Mouse (Mus musculus) liver, embryonic 14.5 days (tissue): ENCODE data around the gene D6Ertd527e. TPM values are rescaled to one million over a fixed set of nuclear protein-coding genes. Genes with fewer than 3 reads are reported as not detected.

ENCODE experiments used
- ATAC-seq: fragments of 200-750 bp; cut with Nextera tagmentation; 2 replicates; pipeline ENCODE4 v1.8.0; 2017; ENCODE audit warnings: moderate number of reproducible peaks, mild to moderate bottlenecking, moderate library complexity; ENCODE audit not compliant: insufficient read depth
- DNase-seq, 3 experiments: peaks; one replicate each; pipeline ENCODE4 v3.0.0-alpha.2; 2012 to 2013; ENCODE audit warnings: low read depth in 3 of 3, low spot score in 3 of 3
- H3K27ac ChIP-seq: fragments of 300-500 bp; sonication (generic); 2 replicates; pipeline ENCODE4 v1.5.1; 2014; ENCODE audit warnings: moderate library complexity, mild to moderate bottlenecking, control low read depth, inconsistent platforms
- H3K27me3 ChIP-seq: fragments of 300-500 bp; sonication (generic); 2 replicates; pipeline ENCODE4 v1.6.1; 2014; ENCODE audit warnings: mild to moderate bottlenecking, low read length, moderate library complexity; ENCODE audit not compliant: control insufficient read depth, insufficient read depth
- H3K36me3 ChIP-seq: fragments of 300-500 bp; sonication (generic); replicated peaks from 2 replicates; pipeline ENCODE4 v1.6.1; 2014; ENCODE audit warnings: low read depth; ENCODE audit not compliant: control insufficient read depth, insufficient read depth
- H3K4me1 ChIP-seq, 2 experiments: fragments of 200-500 bp in 1 of 2; fragments of 300-500 bp in 1 of 2; sonication (generic) in 1 of 2; replicated peaks; 2 replicates each; pipeline ENCODE4 v1.6.1; 2012 to 2014; ENCODE audit warnings: antibody characterized with exemption in 1 of 2, inconsistent platforms in 1 of 2, low read length in 1 of 2; ENCODE audit not compliant: control insufficient read depth in 2 of 2, insufficient read depth in 2 of 2
- H3K4me2 ChIP-seq: fragments of 300-500 bp; sonication (generic); 2 replicates; pipeline ENCODE4 v1.6.1; 2014; ENCODE audit warnings: low read depth, mild to moderate bottlenecking, control low read depth, moderate library complexity
- H3K4me3 ChIP-seq, 2 experiments: fragments of 200-500 bp in 1 of 2; fragments of 300-500 bp in 1 of 2; sonication (generic) in 1 of 2; 2 replicates each; pipeline ENCODE4 v1.5.1; 2012 to 2014; ENCODE audit warnings: low read depth in 2 of 2, low read length in 2 of 2, mild to moderate bottlenecking in 2 of 2, control low read depth in 1 of 2, inconsistent platforms in 1 of 2, moderate library complexity in 1 of 2; ENCODE audit not compliant: insufficient read depth in 1 of 2
- H3K9ac ChIP-seq: fragments of 300-500 bp; sonication (generic); replicated peaks from 2 replicates; pipeline ENCODE4 v1.6.1; 2014; ENCODE audit warnings: mild to moderate bottlenecking, control low read depth, moderate library complexity
- H3K9me3 ChIP-seq: fragments of 300-500 bp; sonication (generic); 2 replicates; pipeline ENCODE4 v1.6.1; 2016; ENCODE audit warnings: low read length, mixed read lengths; ENCODE audit not compliant: control insufficient read depth
- CTCF ChIP-seq: IDR thresholded peaks from 2 replicates; pipeline ENCODE4 v1.5.1; 2016; ENCODE audit warnings: antibody characterized with exemption, low read depth, control low read depth
- EP300 ChIP-seq: IDR thresholded peaks from 2 replicates; pipeline ENCODE4 v1.6.1; 2016; ENCODE audit warnings: antibody characterized with exemption, low read depth
- WGBS: fragments of 180-500 bp; shearing (Covaris S2); extraction: QIAGEN DNeasy Blood & Tissue Kit; methylation state at CpG from one replicate; pipeline ENCODE4 v1.1.7; 2014; ENCODE audit not compliant: insufficient replicate concordance; 5-methylcytosine and 5-hydroxymethylcytosine counted together
- polyA plus RNA-seq, 2 experiments: library from polyadenylated mRNA; depleted of rRNA in 1 of 2; stranded (reverse) in 1 of 2; unstranded in 1 of 2; fragments of >200 nt; fragmentation: Nextera tagmentation in 1 of 2; extraction: Ambion mirVana in 1 of 2; gene quantifications; 2 replicates each; pipeline versions ENCODE4 v1.2.1 to v1.2.3; 2012 to 2014

The D6Ertd527e gene
- polyA plus RNA-seq, 2 experiments = 0.01 TPM; not detected in 1

- Histone ChIP-seq H3K36me3 (no peaks in the 10 kb centered on the region), H3K9ac (no peak overlapping the region), H3K4me3 (no peak overlapping the region), H3K9me3 (no peaks in the 10 kb centered on the region), H3K4me2 (no peak overlapping the region), H3K27me3 (no peaks in the 10 kb centered on the region), H3K4me1 (peaks cover 0 to 8% of the 10 kb centered on the region in 2 experiments; a peak in 2 of 4 replicates), H3K27ac (no peak overlapping the region)
- TF ChIP-seq CTCF = no peak
- no peak for TF ChIP-seq EP300
- DNase-seq (no peak), ATAC-seq (no peak)
- 61% methylated on average over 4 of the region's 4 CpGs for WGBS
Measured at GRCm38 (mm10) chr6:87123973-87124372, 19.4 kb downstream of the D6Ertd527e start.

- 55% methylated on average over 8 of the region's 8 CpGs for WGBS
- no peak overlapping the region for H3K4me2 ChIP-seq
- no peaks in the 10 kb centered on the region for H3K9me3 ChIP-seq
- DNase-seq (no peak), ATAC-seq (no peak)
- H3K36me3 ChIP-seq = no peaks in the 10 kb centered on the region
- H3K4me3 ChIP-seq = no peak overlapping the region
- H3K9ac ChIP-seq = no peak overlapping the region
- no peaks in the 10 kb centered on the region for H3K27me3 ChIP-seq
- H3K27ac ChIP-seq = no peak overlapping the region
- TF ChIP-seq CTCF = no peak
- TF ChIP-seq EP300 = no peak
- H3K4me1 ChIP-seq = peaks cover 0 to 8% of the 10 kb centered on the region in 2 experiments; a peak in 2 of 4 replicates
Measured at GRCm38 (mm10) chr6:87127049-87127753, 22.7 kb downstream of the D6Ertd527e start.

GRCm38 (mm10) chr6:87129861-87130260, 25.3 kb downstream of the D6Ertd527e start:
- no peak for TF ChIP-seq EP300
- ATAC-seq (no peak), DNase-seq (no peak)
- no peak overlapping the region for H3K4me3 ChIP-seq
- no peak overlapping the region for H3K4me2 ChIP-seq
- peaks cover 0 to 8% of the 10 kb centered on the region in 2 experiments; a peak in 1 of 4 replicates for H3K4me1 ChIP-seq
- WGBS = 73% methylated on average over 8 of the region's 8 CpGs
- H3K27ac ChIP-seq = no peak overlapping the region
- H3K27me3 ChIP-seq = no peaks in the 10 kb centered on the region
- H3K9ac ChIP-seq = no peak overlapping the region
- H3K36me3 ChIP-seq = no peaks in the 10 kb centered on the region
- no peaks in the 10 kb centered on the region for H3K9me3 ChIP-seq

- ATAC-seq (no peak), DNase-seq (no peak)
Measured at GRCm38 (mm10) chr6:87130628-87131027, 26.1 kb downstream of the D6Ertd527e start.

GRCm38 (mm10) chr6:87131078-87131477, 26.5 kb downstream of the D6Ertd527e start:
- Histone ChIP-seq H3K4me2 (no peak overlapping the region), H3K36me3 (no peaks in the 10 kb centered on the region), H3K9ac (no peak overlapping the region), H3K4me1 (peaks cover 0 to 8% of the 10 kb centered on the region in 2 experiments; a peak in 1 of 4 replicates), H3K27ac (no peak overlapping the region), H3K9me3 (no peaks in the 10 kb centered on the region), H3K27me3 (no peaks in the 10 kb centered on the region), H3K4me3 (no peak overlapping the region)
- TF ChIP-seq EP300 (no peak), CTCF (peak; percentile 44)
- DNase-seq (no peak), ATAC-seq (no peak)
- 37% methylated on average over 1 of the region's 1 CpGs for WGBS

More at GRCm38 (mm10) chr6:87130628-87131027, 26.1 kb downstream of the D6Ertd527e start:
- Histone ChIP-seq H3K9me3 (no peaks in the 10 kb centered on the region), H3K9ac (no peak overlapping the region), H3K4me1 (peaks cover 0 to 8% of the 10 kb centered on the region in 2 experiments; a peak in 1 of 4 replicates), H3K27me3 (no peaks in the 10 kb centered on the region), H3K27ac (no peak overlapping the region), H3K4me2 (no peak overlapping the region), H3K4me3 (no peak overlapping the region), H3K36me3 (no peaks in the 10 kb centered on the region)
- 67% methylated on average over 7 of the region's 7 CpGs for WGBS
- TF ChIP-seq EP300 (no peak), CTCF (no peak)
